11 mouse cellular contexts compared by ENCODE assay signal in genomic region chr10:95801443-95801811, GRCm38 (mm10). TPM values are rescaled to one million over a fixed set of nuclear protein-coding genes. Genes with fewer than 3 reads are reported as not detected.
DNase-seq lines count a peak whose midpoint lies in the region; ATAC-seq and TF ChIP-seq lines count a peak whose summit lies in the region.
"Had no signal": no experiment of that assay in that cellular context is flagged by ENCODE, and none has a peak within 500 bp of the region (broad histone marks: within the 10 kb centered on the region; RNA-seq: fewer than 3 reads in every experiment).

No protein-coding gene starts in this region.

- no peaks in the 10 kb centered on the region for H3K36me3 ChIP-seq in forebrain, postnatal 0 days (ENCODE audit: insufficient read depth)
- no peaks in the 10 kb centered on the region for H3K36me3 ChIP-seq in forebrain, embryonic 11.5 days (ENCODE audit: control insufficient read depth, insufficient read depth, low read length)
- H3K36me3 ChIP-seq in kidney, adult 2 months (ENCODE audit: control insufficient read depth, insufficient read depth, low read length), result no peaks in the 10 kb centered on the region
- H3K36me3 ChIP-seq: intestine, embryonic 15.5 days had no signal

- no peak overlapping the region for H3K9ac ChIP-seq in forebrain, postnatal 0 days
- no peak overlapping the region for H3K9ac ChIP-seq in forebrain, embryonic 11.5 days (ENCODE audit: low read length)
- H3K9ac ChIP-seq: intestine, embryonic 15.5 days had no signal

- H3K27ac ChIP-seq in forebrain, postnatal 0 days (ENCODE audit: low read depth, low read length), result no peak overlapping the region
- H3K27ac ChIP-seq in forebrain, embryonic 11.5 days (ENCODE audit: low read depth, low read length), result no peak overlapping the region
- peak overlapping the region; percentile 43 for H3K27ac ChIP-seq in kidney, adult 2 months (ENCODE audit: insufficient read depth, low read depth, low read length)
- H3K27ac ChIP-seq: intestine, embryonic 15.5 days had no signal

- WGBS in forebrain, postnatal 0 days, result 30% methylated on average over 2 of the region's 2 CpGs
- WGBS in forebrain, embryonic 11.5 days, result 50% methylated on average over 2 of the region's 2 CpGs
- 39% methylated on average over 2 of the region's 2 CpGs for WGBS in kidney, adult 2 months

- H3K27me3 ChIP-seq in forebrain, postnatal 0 days (ENCODE audit: insufficient read depth, low read length), result no peaks in the 10 kb centered on the region
- no peaks in the 10 kb centered on the region for H3K27me3 ChIP-seq in forebrain, embryonic 11.5 days (ENCODE audit: control insufficient read depth, insufficient read depth, low read length)
- H3K27me3 ChIP-seq in kidney, adult 2 months (replicated peaks; ENCODE audit: control insufficient read depth, insufficient read depth, low read length), result no peaks in the 10 kb centered on the region; the same call in 1 of the 2 replicates
- H3K27me3 ChIP-seq: intestine, embryonic 15.5 days had no signal

- H3K4me2 ChIP-seq in forebrain, postnatal 0 days (ENCODE audit: low read depth), result no peak overlapping the region
- no peak overlapping the region for H3K4me2 ChIP-seq in forebrain, embryonic 11.5 days (ENCODE audit: low read depth, low read length, severe bottlenecking)
- H3K4me2 ChIP-seq: intestine, embryonic 15.5 days had no signal

- ATAC-seq in forebrain, postnatal 0 days, result peak; percentile 55
- no peak for ATAC-seq in forebrain, embryonic 11.5 days (replicated peaks; ENCODE audit: low FRiP score)
- ATAC-seq in inflammation-experienced regulatory T-cells, adult 6 months, result no peak
- ATAC-seq: intestine, embryonic 15.5 days had no signal

- DNase-seq in forebrain, postnatal 0 days, result peak; percentile 9
- no peak for DNase-seq in forebrain, embryonic 11.5 days (ENCODE audit: low spot score)
- no peak for DNase-seq in kidney, adult 2 months
- DNase-seq in kidney, postnatal 14 days, result no peak
- peak; percentile 33 to 39 for DNase-seq in cerebellum, adult 18-20 months
- peak; percentile 32 for DNase-seq in heart, postnatal 4 days
- DNase-seq in adrenal gland, adult 18-20 months (ENCODE audit: low spot score in 2 of 2), result no peak
- DNase-seq: adrenal gland, adult 8-10 months had no signal

- no peak overlapping the region for H3K4me3 ChIP-seq in forebrain, postnatal 0 days (ENCODE audit: low read depth, low read length)
- H3K4me3 ChIP-seq in forebrain, embryonic 11.5 days (ENCODE audit: low read depth, low read length), result no peak overlapping the region
- H3K4me3 ChIP-seq in kidney, adult 2 months (ENCODE audit: insufficient read depth, low read depth, low read length), result no peak overlapping the region
- H3K4me3 ChIP-seq: intestine, embryonic 15.5 days had no signal

- TF ChIP-seq POLR2A in kidney, adult 2 months (IDR thresholded peaks at IDR 0.05; ENCODE audit: low read depth, low read length), result no peak

- H3K9me3 ChIP-seq in forebrain, postnatal 0 days (ENCODE audit: low read length), result no peaks in the 10 kb centered on the region
- no peaks in the 10 kb centered on the region for H3K9me3 ChIP-seq in forebrain, embryonic 11.5 days (ENCODE audit: control insufficient read depth, low read length)
- H3K9me3 ChIP-seq: intestine, embryonic 15.5 days had no signal

- no peak for TF ChIP-seq CTCF in forebrain, postnatal 0 days (IDR thresholded peaks at IDR 0.05; ENCODE audit: low read depth)
- TF ChIP-seq CTCF in kidney, adult 2 months (conservative IDR thresholded peaks at IDR 0.05; ENCODE audit: insufficient read depth, insufficient read length, low read depth, low read length), result no peak

- no peaks in the 10 kb centered on the region for H3K4me1 ChIP-seq in forebrain, postnatal 0 days (ENCODE audit: insufficient read depth)
- no peaks in the 10 kb centered on the region for H3K4me1 ChIP-seq in forebrain, embryonic 11.5 days (replicated peaks; ENCODE audit: control insufficient read depth, insufficient read depth, low read length)
- H3K4me1 ChIP-seq in kidney, adult 2 months (ENCODE audit: control insufficient read depth, insufficient read depth, low read length), result peaks cover 3% of the 10 kb centered on the region; the same call in 1 of the 2 replicates
- H3K4me1 ChIP-seq: intestine, embryonic 15.5 days had no signal

RNA-seq across cellular contexts. Expression of gene Gm33543, which starts 41.3 kb away (rescaled TPM):
- total RNA-seq in forebrain, postnatal 0 days (2014; rRNA removed), result not detected in 2 replicates
- not detected in 2 replicates for polyA plus RNA-seq in forebrain, postnatal 0 days (2015; fragmentation: Nextera tagmentation; extraction: Ambion mirVana)
- polyA plus RNA-seq in forebrain, embryonic 11.5 days (2014; fragmentation: Nextera tagmentation; extraction: Ambion mirVana), result not detected in 2 replicates
- polyA plus RNA-seq in kidney, adult 2 months (2012; rRNA removed), result 1.6 and 1.9 TPM in 2 replicates
- total RNA-seq in heart, postnatal 4 days (2021), result under 1 TPM; 0.19 to 0.61 TPM
- not detected for total RNA-seq in adrenal gland, adult 18-20 months (2021)
- not detected for polyA plus RNA-seq in inflammation-experienced regulatory T-cells, adult 6 months (2017; shearing (Covaris generic))
- total RNA-seq: adrenal gland, adult 8-10 months; megakaryocyte-erythroid progenitor cell, adult 5-6 weeks had no signal
- polyA plus RNA-seq: intestine, embryonic 15.5 days had no signal

Comparison
In these comparisons a context has a peak if more than half of its experiments do, and no peak if none do; other contexts are left out.
1. DNase-seq: peak in forebrain, postnatal 0 days (single experiment), cerebellum, adult 18-20 months (2 of 2) and heart, postnatal 4 days (single experiment); none in forebrain, embryonic 11.5 days (single experiment), kidney, adult 2 months (single experiment), kidney, postnatal 14 days (single experiment) and adrenal gland, adult 18-20 months (0 of 2).